23 mouse cellular contexts compared by ENCODE assay signal in the genomic region with DNA sequence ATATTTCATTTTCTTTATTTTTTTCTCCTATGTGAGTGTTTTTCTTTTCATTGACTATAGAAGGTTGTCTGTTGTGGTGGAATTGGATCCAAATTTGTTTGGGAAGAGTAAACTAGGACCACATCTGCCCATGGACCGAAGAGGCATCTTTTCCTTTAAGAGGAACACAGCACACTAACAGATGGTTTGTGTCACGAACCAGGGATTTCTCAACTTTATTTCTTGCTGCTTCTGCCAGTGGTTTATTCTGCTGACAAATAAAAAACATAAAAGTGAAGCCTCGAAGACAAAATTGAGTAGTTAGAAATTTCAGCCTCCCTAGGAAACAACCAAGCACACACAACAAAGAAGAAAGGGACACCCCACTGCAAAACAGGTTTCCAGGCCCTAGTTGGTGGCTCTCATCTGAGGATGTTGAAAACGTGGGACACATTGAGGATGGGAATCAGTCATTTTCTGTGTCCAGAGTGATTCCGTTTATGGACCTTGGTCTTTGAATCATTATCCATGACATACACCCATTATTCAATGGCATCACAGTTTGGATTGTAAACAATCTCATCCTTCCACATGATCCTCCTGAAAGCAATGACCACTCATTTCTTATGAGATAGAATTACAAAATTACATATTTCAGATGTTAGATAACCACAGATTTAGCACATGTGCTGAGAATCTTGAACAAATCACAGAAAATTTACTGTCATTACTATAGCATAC.
DNase-seq lines count a peak whose midpoint lies in the region; ATAC-seq lines count a peak whose summit lies in the region.
"Had no signal": no experiment of that assay in that cellular context is flagged by ENCODE, and none has a peak within 500 bp of the region (broad histone marks: within the 10 kb centered on the region; RNA-seq: fewer than 3 reads in every experiment).

No protein-coding gene starts in this region.

- no peak overlapping the region for H3K9ac ChIP-seq in lung, embryonic 15.5 days
- H3K9ac ChIP-seq: embryonic facial prominence, embryonic 15.5 days; heart, embryonic 13.5 days had no signal

- H3K27ac ChIP-seq in lung, embryonic 15.5 days = peak overlapping the region; percentile 57
- H3K27ac ChIP-seq: embryonic facial prominence, embryonic 15.5 days; forebrain, embryonic 10.5 days; gastrocnemius, adult 2 months; heart, embryonic 13.5 days had no signal

- H3K4me1 ChIP-seq in lung, embryonic 15.5 days = no peaks in the 10 kb centered on the region
- H3K4me1 ChIP-seq: embryonic facial prominence, embryonic 15.5 days; forebrain, embryonic 10.5 days had no signal

- H3K36me3 ChIP-seq in lung, embryonic 15.5 days = no peaks in the 10 kb centered on the region
- H3K36me3 ChIP-seq: embryonic facial prominence, embryonic 15.5 days; forebrain, embryonic 10.5 days; heart, embryonic 13.5 days had no signal

- WGBS in lung, embryonic 15.5 days = 34% methylated on average over 5 of the region's 5 CpGs

- H3K4me2 ChIP-seq in lung, embryonic 15.5 days = no peak overlapping the region
- H3K4me2 ChIP-seq: embryonic facial prominence, embryonic 15.5 days; heart, embryonic 13.5 days had no signal

- peak; percentile 67; the same call in 1 of the 2 replicates for ATAC-seq in lung, embryonic 15.5 days (ENCODE audit: borderline replicate concordance, extremely low read depth, low FRiP score, low TSS enrichment)
- ATAC-seq: activated CD4-positive, CD25-positive, alpha-beta regulatory T cell, adult 4 months; forebrain, embryonic 14.5 days; Patski had no signal

- no peak overlapping the region for H3K4me3 ChIP-seq in lung, embryonic 15.5 days
- H3K4me3 ChIP-seq: embryonic facial prominence, embryonic 15.5 days; erythroblast, embryonic 14.5 days; forebrain, embryonic 10.5 days; gastrocnemius, adult 2 months; heart, embryonic 13.5 days had no signal

- DNase-seq in kidney, postnatal 10 days = peak; percentile 16
- DNase-seq in kidney, adult 9 months = no peak
- no peak for DNase-seq in lung, adult 18-20 months
- DNase-seq in lung, postnatal 14 days = peak; percentile 14
- no peak for DNase-seq in spleen, postnatal 10 days (ENCODE audit: low spot score in 2 of 2)
- no peak for DNase-seq in layer of hippocampus, postnatal 14 days (ENCODE audit: low spot score in 2 of 2)
- DNase-seq: adrenal gland, postnatal 14 days; cerebellum, adult 18-20 months; cerebellum, adult 9-11 months; cerebellum, postnatal 36 days; gastrocnemius, adult 2 months; gastrocnemius, postnatal 25 days; heart, adult 11 months; heart, postnatal 36 days had no signal

- H3K9me3 ChIP-seq in lung, embryonic 15.5 days = no peaks in the 10 kb centered on the region
- H3K9me3 ChIP-seq: embryonic facial prominence, embryonic 15.5 days; forebrain, embryonic 10.5 days; heart, embryonic 13.5 days had no signal

- no peaks in the 10 kb centered on the region for H3K27me3 ChIP-seq in lung, embryonic 15.5 days
- H3K27me3 ChIP-seq: CH12.LX; embryonic facial prominence, embryonic 15.5 days; heart, embryonic 13.5 days; Patski had no signal

Comparison
In these comparisons a context has a peak if more than half of its experiments do, and no peak if none do; other contexts are left out.
1. DNase-seq: peak in kidney, postnatal 10 days (single experiment) and lung, postnatal 14 days (single experiment); none in kidney, adult 9 months (single experiment), lung, adult 18-20 months (0 of 2), spleen, postnatal 10 days (0 of 2) and layer of hippocampus, postnatal 14 days (0 of 2).